Mouse (Mus musculus): ENCODE measurements at regions not wholly inside any gene's neighbourhood (a gene's known extent, or its start where the extent isn't known, plus 50 kb on each side); places are given as distances from the start of the nearest gene placed in this dataset.

DNA sequence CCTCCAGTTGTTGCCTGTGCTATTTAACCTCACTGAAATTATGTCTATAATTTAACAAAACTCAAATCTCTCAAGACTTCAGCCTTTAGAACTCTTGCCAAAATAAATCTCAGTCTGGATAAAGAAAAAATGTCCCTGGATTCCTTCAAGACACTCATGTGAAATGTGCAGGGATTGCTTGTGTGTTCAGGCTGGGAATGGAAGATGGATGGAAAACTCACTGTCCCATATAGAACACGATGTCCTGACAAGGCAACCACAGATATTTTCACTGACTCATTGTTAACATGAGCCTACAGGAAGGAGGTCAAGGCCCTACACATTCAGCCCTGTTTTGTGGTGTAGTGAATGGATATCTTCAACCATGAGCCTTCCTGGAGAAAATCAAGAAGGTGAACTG lies 160.3 kb upstream of the Gorab start:
- no peaks in the 10 kb centered on the region for H3K9me3 ChIP-seq (replicated peaks; ENCODE audit: control insufficient read depth, low read length)
- H3K9ac ChIP-seq (replicated peaks; ENCODE audit: low read length), result no peak overlapping the region
- no peak overlapping the region for H3K4me3 ChIP-seq (ENCODE audit: low read depth, low read length)
- WGBS, result 60% methylated on average over 1 of the region's 1 CpGs
- no peaks in the 10 kb centered on the region for H3K36me3 ChIP-seq (replicated peaks; ENCODE audit: control insufficient read depth, insufficient read depth, low read depth, low read length)
- H3K27ac ChIP-seq (replicated peaks; ENCODE audit: low read depth, low read length), result no peak overlapping the region
- DNase-seq (ENCODE audit: low spot score) (no peak), ATAC-seq (replicated peaks; ENCODE audit: insufficient number of reproducible peaks, low FRiP score, low TSS enrichment, low read depth) (no peak)
- H3K4me2 ChIP-seq (ENCODE audit: low read depth, low read length), result no peak overlapping the region
- H3K27me3 ChIP-seq (ENCODE audit: control insufficient read depth, insufficient read depth, low read length), result no peaks in the 10 kb centered on the region
- no peaks in the 10 kb centered on the region for H3K4me1 ChIP-seq (ENCODE audit: control insufficient read depth, insufficient read depth, low read length)

DNA sequence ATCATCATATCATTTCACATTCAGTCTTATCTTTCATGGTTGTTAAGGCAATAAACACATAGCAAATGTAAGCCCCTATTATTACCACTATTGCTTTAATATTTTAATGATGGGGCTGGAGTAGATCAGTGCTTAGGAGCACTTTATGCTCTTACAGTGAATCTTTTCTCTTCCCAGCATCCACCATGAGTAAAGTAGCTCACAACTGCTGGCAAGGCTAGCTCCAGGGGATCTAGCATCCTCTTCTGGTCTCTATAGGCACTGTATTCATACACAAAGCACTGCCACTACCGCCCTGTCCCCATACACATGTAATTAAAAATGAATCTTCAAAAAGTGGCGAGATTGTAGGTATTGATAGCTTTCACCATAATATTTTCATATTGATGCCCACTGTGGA lies 159.6 kb upstream of the Gorab start:
- Histone ChIP-seq H3K9me3 (replicated peaks; ENCODE audit: control insufficient read depth, low read length) (no peaks in the 10 kb centered on the region), H3K4me3 (ENCODE audit: low read depth, low read length) (no peak overlapping the region), H3K27ac (replicated peaks; ENCODE audit: low read depth, low read length) (no peak overlapping the region), H3K36me3 (replicated peaks; ENCODE audit: control insufficient read depth, insufficient read depth, low read depth, low read length) (no peaks in the 10 kb centered on the region), H3K4me1 (ENCODE audit: control insufficient read depth, insufficient read depth, low read length) (no peaks in the 10 kb centered on the region), H3K9ac (replicated peaks; ENCODE audit: low read length) (no peak overlapping the region), H3K27me3 (ENCODE audit: control insufficient read depth, insufficient read depth, low read length) (no peaks in the 10 kb centered on the region), H3K4me2 (ENCODE audit: low read depth, low read length) (no peak overlapping the region)
- no peak for ATAC-seq (replicated peaks; ENCODE audit: insufficient number of reproducible peaks, low FRiP score, low TSS enrichment, low read depth)
- 80% methylated on average over 2 of the region's 2 CpGs for whole genome bisulfite sequencing
- DNase-seq (ENCODE audit: low spot score), result no peak

DNA sequence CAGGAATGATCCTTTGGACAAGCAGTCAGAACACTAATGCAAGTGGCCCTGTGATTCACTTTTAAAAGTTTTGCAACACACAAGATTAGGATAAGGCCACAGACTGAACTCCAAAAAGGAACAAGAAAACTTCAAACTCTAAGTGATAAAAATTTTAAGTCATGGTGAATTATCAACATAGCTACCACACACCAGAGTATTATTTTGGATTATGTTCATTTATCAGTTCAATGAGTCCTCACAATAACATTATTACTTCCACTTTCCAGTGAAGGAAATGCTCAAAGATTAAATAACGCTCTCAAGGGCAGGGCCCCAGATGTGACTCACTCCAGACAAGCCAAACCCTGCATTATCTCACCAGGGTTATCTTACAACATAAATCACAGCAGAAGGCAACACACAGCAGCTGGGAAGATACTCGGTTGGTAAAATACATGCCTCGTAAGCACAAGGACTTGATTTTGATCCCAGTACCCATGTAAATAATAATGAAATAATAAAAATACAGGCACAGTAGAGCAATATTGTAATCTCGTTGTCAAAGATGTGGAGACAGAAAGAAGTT lies 158.8 kb upstream of the Gorab start:
- ATAC-seq (replicated peaks; ENCODE audit: insufficient number of reproducible peaks, low FRiP score, low TSS enrichment, low read depth), result no peak
- Histone ChIP-seq H3K9me3 (replicated peaks; ENCODE audit: control insufficient read depth, low read length) (no peaks in the 10 kb centered on the region), H3K36me3 (replicated peaks; ENCODE audit: control insufficient read depth, insufficient read depth, low read depth, low read length) (no peaks in the 10 kb centered on the region), H3K4me1 (ENCODE audit: control insufficient read depth, insufficient read depth, low read length) (no peaks in the 10 kb centered on the region), H3K27me3 (ENCODE audit: control insufficient read depth, insufficient read depth, low read length) (no peaks in the 10 kb centered on the region), H3K9ac (replicated peaks; ENCODE audit: low read length) (no peak overlapping the region), H3K4me2 (ENCODE audit: low read depth, low read length) (no peak overlapping the region), H3K4me3 (ENCODE audit: low read depth, low read length) (no peak overlapping the region), H3K27ac (replicated peaks; ENCODE audit: low read depth, low read length) (no peak overlapping the region)
- 67% methylated on average over 4 of the region's 4 CpGs for WGBS
- DNase-seq (ENCODE audit: low spot score), result no peak

DNA sequence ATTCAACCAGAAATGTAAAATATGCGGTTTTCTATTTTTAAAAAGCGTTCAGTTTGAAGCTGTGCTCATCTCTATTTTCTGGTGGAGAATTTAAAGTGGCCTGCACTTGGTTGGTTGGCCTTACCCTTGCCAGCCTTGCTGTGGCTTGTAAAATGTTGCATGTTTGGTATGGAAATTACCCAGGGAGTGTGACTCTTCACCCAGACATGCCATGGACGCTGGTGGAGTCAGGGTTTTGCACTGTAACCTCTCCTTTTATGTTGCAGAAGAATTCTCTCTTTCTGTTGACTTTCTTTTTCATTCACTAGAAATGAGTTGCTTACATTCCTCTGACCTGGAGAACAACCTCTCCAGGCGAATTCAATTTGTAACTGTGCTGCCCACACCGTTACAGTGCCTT lies 157.5 kb upstream of the Gorab start:
- Histone ChIP-seq H3K4me2 (ENCODE audit: low read depth, low read length) (no peak overlapping the region), H3K36me3 (replicated peaks; ENCODE audit: control insufficient read depth, insufficient read depth, low read depth, low read length) (no peaks in the 10 kb centered on the region), H3K9ac (replicated peaks; ENCODE audit: low read length) (no peak overlapping the region), H3K4me3 (ENCODE audit: low read depth, low read length) (no peak overlapping the region), H3K4me1 (ENCODE audit: control insufficient read depth, insufficient read depth, low read length) (no peaks in the 10 kb centered on the region), H3K27ac (replicated peaks; ENCODE audit: low read depth, low read length) (no peak overlapping the region), H3K9me3 (replicated peaks; ENCODE audit: control insufficient read depth, low read length) (no peaks in the 10 kb centered on the region), H3K27me3 (ENCODE audit: control insufficient read depth, insufficient read depth, low read length) (no peaks in the 10 kb centered on the region)
- 56% methylated on average over 5 of the region's 5 CpGs for WGBS
- ATAC-seq (replicated peaks; ENCODE audit: insufficient number of reproducible peaks, low FRiP score, low TSS enrichment, low read depth) (no peak), DNase-seq (ENCODE audit: low spot score) (no peak)

- H3K4me1 ChIP-seq (ENCODE audit: control insufficient read depth, insufficient read depth, low read length), result no peaks in the 10 kb centered on the region
- no peaks in the 10 kb centered on the region for H3K27me3 ChIP-seq (ENCODE audit: control insufficient read depth, insufficient read depth, low read length)
- no peak overlapping the region for H3K4me2 ChIP-seq (ENCODE audit: low read depth, low read length)
- H3K9me3 ChIP-seq (replicated peaks; ENCODE audit: control insufficient read depth, low read length), result no peaks in the 10 kb centered on the region
- 90% methylated on average over 8 of the region's 8 CpGs for WGBS
- H3K27ac ChIP-seq (replicated peaks; ENCODE audit: low read depth, low read length), result no peak overlapping the region
- H3K36me3 ChIP-seq (replicated peaks; ENCODE audit: control insufficient read depth, insufficient read depth, low read depth, low read length), result no peaks in the 10 kb centered on the region
- DNase-seq (ENCODE audit: low spot score) (no peak), ATAC-seq (replicated peaks; ENCODE audit: insufficient number of reproducible peaks, low FRiP score, low TSS enrichment, low read depth) (no peak)
- H3K9ac ChIP-seq (replicated peaks; ENCODE audit: low read length), result no peak overlapping the region
- H3K4me3 ChIP-seq (ENCODE audit: low read depth, low read length), result no peak overlapping the region
Observed at GRCm38 (mm10) chr1:163560276-163560943, 156.9 kb upstream of the Gorab start.

GRCm38 (mm10) chr1:163557875-163558274 lies 154.4 kb upstream of the Gorab start:
- H3K4me2 ChIP-seq (ENCODE audit: low read depth, low read length), result no peak overlapping the region
- no peak overlapping the region for H3K27ac ChIP-seq (replicated peaks; ENCODE audit: low read depth, low read length)
- H3K36me3 ChIP-seq (replicated peaks; ENCODE audit: control insufficient read depth, insufficient read depth, low read depth, low read length), result no peaks in the 10 kb centered on the region
- H3K4me3 ChIP-seq (ENCODE audit: low read depth, low read length), result no peak overlapping the region
- H3K27me3 ChIP-seq (ENCODE audit: control insufficient read depth, insufficient read depth, low read length), result no peaks in the 10 kb centered on the region
- no peak overlapping the region for H3K9ac ChIP-seq (replicated peaks; ENCODE audit: low read length)
- 90% methylated on average over 7 of the region's 7 CpGs for WGBS
- no peaks in the 10 kb centered on the region for H3K9me3 ChIP-seq (replicated peaks; ENCODE audit: control insufficient read depth, low read length)
- ATAC-seq (replicated peaks; ENCODE audit: insufficient number of reproducible peaks, low FRiP score, low TSS enrichment, low read depth) (no peak), DNase-seq (ENCODE audit: low spot score) (no peak)
- H3K4me1 ChIP-seq (ENCODE audit: control insufficient read depth, insufficient read depth, low read length), result no peaks in the 10 kb centered on the region

DNA sequence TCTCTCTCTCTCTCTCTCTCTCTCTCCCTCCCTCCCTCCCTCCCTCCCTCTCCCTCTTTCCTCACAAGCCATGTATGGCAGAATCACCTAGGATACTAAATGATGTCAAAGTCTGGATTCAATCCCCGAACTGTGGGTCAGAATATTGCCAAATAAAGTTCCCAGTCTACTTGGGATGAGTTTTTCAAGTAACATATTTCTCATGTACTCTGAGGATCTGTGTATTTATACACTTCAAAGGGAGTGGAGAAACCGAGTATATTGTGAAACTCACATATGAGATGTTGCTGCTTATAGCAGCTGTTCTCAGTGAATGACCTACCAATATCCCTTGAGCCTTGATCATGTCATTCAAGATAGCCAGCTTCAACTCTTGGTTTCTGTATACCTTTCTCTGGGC lies 151.7 kb upstream of the Gorab start:
- Histone ChIP-seq H3K4me1 (ENCODE audit: control insufficient read depth, insufficient read depth, low read length) (no peaks in the 10 kb centered on the region), H3K27ac (replicated peaks; ENCODE audit: low read depth, low read length) (no peak overlapping the region), H3K27me3 (ENCODE audit: control insufficient read depth, insufficient read depth, low read length) (no peaks in the 10 kb centered on the region), H3K9me3 (replicated peaks; ENCODE audit: control insufficient read depth, low read length) (no peaks in the 10 kb centered on the region), H3K4me2 (ENCODE audit: low read depth, low read length) (no peak overlapping the region), H3K9ac (replicated peaks; ENCODE audit: low read length) (no peak overlapping the region), H3K36me3 (replicated peaks; ENCODE audit: control insufficient read depth, insufficient read depth, low read depth, low read length) (no peaks in the 10 kb centered on the region), H3K4me3 (ENCODE audit: low read depth, low read length) (no peak overlapping the region)
- ATAC-seq (replicated peaks; ENCODE audit: insufficient number of reproducible peaks, low FRiP score, low TSS enrichment, low read depth), result no peak
- no peak for DNase-seq (ENCODE audit: low spot score)
- WGBS, result 82% methylated on average over 2 of the region's 2 CpGs

- H3K36me3 ChIP-seq (replicated peaks; ENCODE audit: control insufficient read depth, insufficient read depth, low read depth, low read length), result no peaks in the 10 kb centered on the region
- no peaks in the 10 kb centered on the region for H3K4me1 ChIP-seq (ENCODE audit: control insufficient read depth, insufficient read depth, low read length)
- no peak overlapping the region for H3K4me3 ChIP-seq (ENCODE audit: low read depth, low read length)
- no peaks in the 10 kb centered on the region for H3K9me3 ChIP-seq (replicated peaks; ENCODE audit: control insufficient read depth, low read length)
- WGBS, result 76% methylated on average over 8 of the region's 8 CpGs
- ATAC-seq (replicated peaks; ENCODE audit: insufficient number of reproducible peaks, low FRiP score, low TSS enrichment, low read depth) (no peak), DNase-seq (ENCODE audit: low spot score) (no peak)
- no peak overlapping the region for H3K27ac ChIP-seq (replicated peaks; ENCODE audit: low read depth, low read length)
- H3K27me3 ChIP-seq (ENCODE audit: control insufficient read depth, insufficient read depth, low read length), result no peaks in the 10 kb centered on the region; the same call in 1 of the 2 replicates
- H3K4me2 ChIP-seq (ENCODE audit: low read depth, low read length), result no peak overlapping the region
- H3K9ac ChIP-seq (replicated peaks; ENCODE audit: low read length), result no peak overlapping the region
Observed at GRCm38 (mm10) chr1:163538776-163539492, 135.5 kb upstream of the Gorab start.

All from embryonic facial prominence, embryonic 11.5 days (tissue).